Mouse (Mus musculus) hindbrain, embryonic 16.5 days (tissue): ENCODE results near the gene Lins1. TPM values are rescaled to one million over a fixed set of nuclear protein-coding genes. Genes with fewer than 3 reads are reported as not detected.

ENCODE experiments used
- ATAC-seq: fragments of 200-750 bp; cut with Nextera tagmentation; 2 replicates; pipeline ENCODE4 v1.8.0; 2017; ENCODE audit warnings: moderate TSS enrichment, moderate library complexity
- H3K27ac ChIP-seq: fragments of 300-500 bp; sonication (generic); 2 replicates; pipeline ENCODE4 v1.5.1; 2014; ENCODE audit warnings: low read depth, mild to moderate bottlenecking, control low read depth, low read length, moderate library complexity
- H3K27me3 ChIP-seq: fragments of 300-500 bp; sonication (generic); replicated peaks from 2 replicates; pipeline ENCODE4 v1.6.1; 2014; ENCODE audit warnings: low read length; ENCODE audit not compliant: control insufficient read depth, insufficient read depth
- H3K36me3 ChIP-seq: fragments of 300-500 bp; sonication (generic); 2 replicates; pipeline ENCODE4 v1.6.1; 2014; ENCODE audit warnings: mild to moderate bottlenecking, low read length, moderate library complexity, mixed read lengths; ENCODE audit not compliant: control insufficient read depth, insufficient read depth
- H3K4me1 ChIP-seq: fragments of 300-500 bp; sonication (generic); 2 replicates; pipeline ENCODE4 v1.6.1; 2014; ENCODE audit warnings: low read depth, low read length; ENCODE audit not compliant: control insufficient read depth, insufficient read depth
- H3K4me2 ChIP-seq: fragments of 300-500 bp; sonication (generic); 2 replicates; pipeline ENCODE4 v1.6.1; 2014; ENCODE audit warnings: mild to moderate bottlenecking, low read length, control low read depth, moderate library complexity
- H3K4me3 ChIP-seq: fragments of 300-500 bp; sonication (generic); 2 replicates; pipeline ENCODE4 v1.5.1; 2014; ENCODE audit warnings: mild to moderate bottlenecking, low read length, control low read depth, moderate library complexity
- H3K9ac ChIP-seq: fragments of 300-500 bp; sonication (generic); 2 replicates; pipeline ENCODE4 v1.6.1; 2014; ENCODE audit warnings: low read depth, mild to moderate bottlenecking, control low read depth, low read length, moderate library complexity
- H3K9me3 ChIP-seq: fragments of 300-500 bp; sonication (generic); 2 replicates; pipeline ENCODE4 v1.6.1; 2014; ENCODE audit warnings: mild to moderate bottlenecking, low read length, moderate library complexity; ENCODE audit not compliant: control insufficient read depth
- WGBS: fragments of 180-500 bp; shearing (Covaris S2); extraction: QIAGEN DNeasy Blood & Tissue Kit; methylation state at CpG from one replicate; pipeline ENCODE4 v1.1.7; 2014; 5-methylcytosine and 5-hydroxymethylcytosine counted together
- polyA plus RNA-seq: library from polyadenylated mRNA; unstranded; fragments of >200 nt; fragmentation: Nextera tagmentation; extraction: Ambion mirVana; gene quantifications from 2 replicates; pipeline ENCODE4 v1.2.1, GENCODE M21; 2015

Gene Lins1
- polyA plus RNA-seq, 1 experiment from 2014 or later = 16.2 TPM

DNA sequence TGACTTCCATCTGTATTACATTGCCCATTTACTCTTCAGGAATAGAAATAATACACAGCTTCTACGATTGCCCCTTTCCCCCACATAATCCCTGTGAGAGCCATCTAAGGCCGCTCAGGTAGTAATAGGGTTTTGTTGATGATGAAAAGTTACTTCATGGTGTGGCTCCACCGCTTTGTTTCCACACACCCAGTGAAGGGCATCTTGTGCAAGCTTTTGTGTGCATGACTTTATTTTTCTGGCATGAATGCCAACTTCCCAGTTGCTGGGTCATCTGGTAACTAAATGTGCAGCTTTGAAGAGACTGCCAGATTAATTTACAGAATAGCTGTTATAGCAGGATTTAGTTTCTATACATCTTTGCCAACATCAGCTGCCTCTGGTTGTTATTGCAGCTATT lies 14.9 kb downstream of the Lins1 start:
- Histone ChIP-seq H3K9me3 (0 out of 2 replicates have a peak, but pooled peaks cover 3% of the 10 kb centered on the region), H3K4me1 (no peaks in the 10 kb centered on the region), H3K36me3 (peaks cover 10% of the 10 kb centered on the region), H3K27me3 (no peaks in the 10 kb centered on the region), H3K9ac (no peak overlapping the region), H3K27ac (no peak overlapping the region), H3K4me2 (no peak overlapping the region), H3K4me3 (no peak overlapping the region)
- ATAC-seq = no peak
- WGBS = 91% methylated on average over 3 of the region's 3 CpGs

DNA sequence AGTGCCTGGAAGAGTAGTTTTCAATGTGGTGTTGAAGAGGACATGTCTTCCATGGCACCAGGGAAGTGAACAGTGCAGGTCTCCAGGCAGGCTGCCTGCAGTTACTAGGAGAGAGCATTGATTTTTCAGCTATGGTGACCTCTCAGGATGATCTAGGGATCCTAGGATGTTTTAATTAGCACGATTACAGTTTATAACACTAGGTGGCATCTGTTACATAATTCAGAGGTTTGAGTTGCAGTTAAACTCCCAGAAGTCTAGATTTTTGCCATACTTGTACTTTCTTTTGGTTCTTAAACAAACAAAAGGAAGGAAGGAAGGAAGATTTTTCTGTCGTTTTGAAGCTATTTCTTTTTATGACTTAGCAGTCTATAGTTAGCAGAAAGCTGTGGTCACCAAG lies 21.5 kb downstream of the Lins1 start:
- Histone ChIP-seq H3K27me3 (no peaks in the 10 kb centered on the region), H3K4me3 (no peak overlapping the region), H3K4me2 (no peak overlapping the region), H3K9ac (no peak overlapping the region), H3K9me3 (no peaks in the 10 kb centered on the region), H3K4me1 (no peaks in the 10 kb centered on the region), H3K36me3 (peaks cover 11% of the 10 kb centered on the region), H3K27ac (no peak overlapping the region)
- 58% methylated on average over 2 of the region's 2 CpGs for WGBS
- ATAC-seq = no peak

DNA sequence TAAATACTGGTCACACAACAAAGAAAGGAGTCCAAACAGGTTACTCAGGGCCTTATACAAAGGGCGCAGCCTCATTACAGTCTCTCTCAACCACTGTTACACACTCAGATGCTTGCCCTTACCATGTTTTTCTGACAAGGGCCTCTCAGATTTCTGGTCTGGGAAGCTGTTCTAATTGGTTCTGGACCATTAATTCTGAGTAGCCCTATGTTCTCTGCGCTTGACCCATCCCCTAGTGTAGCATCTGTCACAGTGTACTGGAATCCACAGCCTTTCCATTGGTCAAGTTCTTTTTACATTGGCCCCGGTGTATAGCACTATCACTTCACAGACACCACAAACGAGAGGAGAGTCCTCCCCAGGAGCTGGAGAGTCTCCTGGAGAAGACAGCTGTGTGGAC lies 34.8 kb downstream of the Lins1 start:
- H3K27ac ChIP-seq = no peak overlapping the region
- H3K4me1 ChIP-seq = no peaks in the 10 kb centered on the region
- H3K9ac ChIP-seq = no peak overlapping the region
- no peak for ATAC-seq
- no peaks in the 10 kb centered on the region for H3K27me3 ChIP-seq
- no peak overlapping the region for H3K4me2 ChIP-seq
- H3K9me3 ChIP-seq = 0 out of 2 replicates have a peak, but pooled peaks cover 2% of the 10 kb centered on the region
- H3K4me3 ChIP-seq = no peak overlapping the region
- no peaks in the 10 kb centered on the region; the same call in 1 of the 2 replicates for H3K36me3 ChIP-seq
- 73% methylated on average over 4 of the region's 4 CpGs for WGBS

DNA sequence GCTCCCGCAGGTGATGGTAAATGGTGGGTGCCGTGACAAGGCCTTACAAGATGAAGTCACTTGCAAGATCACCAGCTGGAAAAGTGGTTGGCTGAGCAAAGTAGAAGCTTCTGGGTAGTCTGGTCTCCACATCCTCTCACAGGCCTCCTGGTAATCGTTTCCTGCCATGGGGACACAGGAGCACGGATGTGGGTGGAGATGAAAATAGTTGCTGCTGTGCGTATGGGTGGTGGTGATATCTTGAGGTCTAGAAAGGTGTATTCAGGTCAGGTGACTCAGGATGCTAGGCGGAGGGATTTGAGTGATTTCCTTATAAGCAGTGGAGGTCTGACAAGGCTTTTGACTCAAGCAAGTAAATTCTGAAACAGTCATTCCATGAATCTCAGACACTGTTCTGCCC lies 35.3 kb downstream of the Lins1 start:
- H3K4me2 ChIP-seq = no peak overlapping the region
- no peak overlapping the region for H3K27ac ChIP-seq
- 91% methylated on average over 6 of the region's 6 CpGs for WGBS
- no peak overlapping the region for H3K4me3 ChIP-seq
- no peaks in the 10 kb centered on the region; the same call in 1 of the 2 replicates for H3K36me3 ChIP-seq
- ATAC-seq = no peak
- H3K9me3 ChIP-seq = 0 out of 2 replicates have a peak, but pooled peaks cover 2% of the 10 kb centered on the region
- no peaks in the 10 kb centered on the region for H3K4me1 ChIP-seq
- H3K27me3 ChIP-seq = no peaks in the 10 kb centered on the region
- no peak overlapping the region for H3K9ac ChIP-seq

DNA sequence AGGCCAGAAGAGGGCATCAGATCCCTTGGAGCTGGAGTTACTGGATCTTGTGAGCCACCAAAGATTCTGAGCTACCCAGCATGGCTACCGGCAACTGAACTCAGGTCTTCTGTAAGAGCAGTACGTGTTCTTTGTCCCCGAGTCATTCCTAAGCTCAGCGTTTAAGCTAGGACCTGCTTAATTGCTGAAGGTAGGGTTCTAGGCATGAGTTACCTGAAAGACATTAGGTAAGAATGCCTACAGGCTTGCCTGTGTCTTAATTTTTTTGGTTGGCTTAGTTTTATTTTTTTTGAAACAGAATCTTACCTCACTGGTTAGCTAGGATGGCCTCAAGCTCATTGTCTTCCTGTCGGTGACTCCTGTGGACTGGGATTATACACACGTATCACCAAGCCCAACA lies 38.4 kb downstream of the Lins1 start:
- 95% methylated on average over 6 of the region's 6 CpGs for WGBS
- Histone ChIP-seq H3K9me3 (no peaks in the 10 kb centered on the region), H3K4me1 (no peaks in the 10 kb centered on the region), H3K4me2 (no peak overlapping the region), H3K27me3 (no peaks in the 10 kb centered on the region), H3K9ac (no peak overlapping the region), H3K27ac (no peak overlapping the region), H3K4me3 (no peak overlapping the region), H3K36me3 (no peaks in the 10 kb centered on the region)
- no peak for ATAC-seq

DNA sequence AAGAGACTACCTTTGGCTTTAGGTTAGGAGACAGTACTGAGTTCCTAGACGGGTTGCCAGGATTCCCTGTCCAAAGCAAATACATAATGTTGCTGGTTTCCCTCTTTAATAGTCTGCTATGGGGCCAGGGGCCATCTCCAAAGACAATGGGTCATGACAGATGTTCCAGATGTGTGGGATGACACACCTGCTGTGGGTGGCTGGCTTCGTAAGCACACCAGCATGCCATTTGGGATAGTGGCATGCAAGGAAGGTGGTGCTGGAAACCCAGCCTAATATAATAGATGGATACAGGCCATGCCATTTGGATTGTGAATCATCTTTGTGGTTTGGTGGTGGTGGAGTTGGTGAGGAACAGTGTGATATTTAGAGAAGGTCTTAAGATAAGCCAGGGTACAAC lies 39.5 kb downstream of the Lins1 start:
- Histone ChIP-seq H3K9ac (no peak overlapping the region), H3K36me3 (no peaks in the 10 kb centered on the region), H3K4me1 (no peaks in the 10 kb centered on the region), H3K9me3 (no peaks in the 10 kb centered on the region), H3K4me2 (no peak overlapping the region), H3K27ac (no peak overlapping the region), H3K4me3 (no peak overlapping the region), H3K27me3 (no peaks in the 10 kb centered on the region)
- WGBS = 83% methylated on average over 2 of the region's 2 CpGs
- no peak for ATAC-seq

DNA sequence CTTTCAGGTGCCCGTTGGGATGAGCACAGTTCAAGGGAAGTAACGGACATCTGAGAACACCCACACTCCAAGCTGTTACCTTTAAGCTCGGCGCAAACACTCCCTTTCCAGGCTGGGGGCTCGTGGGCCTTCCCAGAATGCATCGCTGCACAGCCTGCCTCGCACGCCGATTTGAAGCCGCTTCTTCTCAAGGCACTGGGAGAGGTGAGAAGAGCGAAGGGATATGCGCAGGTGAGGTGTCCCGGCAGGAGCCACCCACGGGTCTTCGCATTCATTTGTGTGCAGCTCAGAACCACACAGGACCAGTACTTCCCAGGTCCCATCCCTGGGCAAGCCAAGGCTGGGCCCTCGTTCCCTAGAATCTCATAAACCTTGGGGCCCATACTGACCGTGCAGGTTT lies 43.7 kb downstream of the Lins1 start:
- Histone ChIP-seq H3K9me3 (no peaks in the 10 kb centered on the region), H3K4me2 (no peak overlapping the region), H3K4me3 (no peak overlapping the region), H3K4me1 (no peaks in the 10 kb centered on the region), H3K9ac (no peak overlapping the region), H3K27me3 (no peaks in the 10 kb centered on the region), H3K27ac (no peak overlapping the region), H3K36me3 (no peaks in the 10 kb centered on the region)
- ATAC-seq = no peak
- WGBS = 96% methylated on average over 17 of the region's 17 CpGs

DNA sequence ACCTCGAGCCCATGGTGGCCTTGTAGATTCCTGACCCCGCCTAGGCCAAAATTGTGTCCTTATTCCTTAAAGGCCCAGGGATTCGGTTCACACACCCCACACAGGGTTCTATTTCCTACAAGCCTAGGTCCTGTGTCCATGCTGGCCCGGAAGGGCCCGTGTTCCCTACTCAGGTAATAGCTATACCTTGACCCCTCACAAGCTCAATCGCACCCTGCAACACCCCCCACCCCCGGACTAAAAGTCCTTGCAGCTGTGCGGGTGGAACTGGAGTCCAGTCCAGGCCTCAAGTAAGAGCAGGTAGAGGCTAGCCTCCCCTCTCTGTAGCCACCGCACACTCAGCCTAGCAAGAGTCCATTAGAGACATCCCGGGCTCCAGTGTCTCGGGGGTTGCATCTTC lies 44.2 kb downstream of the Lins1 start:
- Histone ChIP-seq H3K27ac (no peak overlapping the region), H3K9ac (no peak overlapping the region), H3K9me3 (no peaks in the 10 kb centered on the region), H3K4me1 (no peaks in the 10 kb centered on the region), H3K4me2 (no peak overlapping the region), H3K36me3 (no peaks in the 10 kb centered on the region), H3K27me3 (no peaks in the 10 kb centered on the region), H3K4me3 (no peak overlapping the region)
- 93% methylated on average over 11 of the region's 11 CpGs for WGBS
- no peak for ATAC-seq

DNA sequence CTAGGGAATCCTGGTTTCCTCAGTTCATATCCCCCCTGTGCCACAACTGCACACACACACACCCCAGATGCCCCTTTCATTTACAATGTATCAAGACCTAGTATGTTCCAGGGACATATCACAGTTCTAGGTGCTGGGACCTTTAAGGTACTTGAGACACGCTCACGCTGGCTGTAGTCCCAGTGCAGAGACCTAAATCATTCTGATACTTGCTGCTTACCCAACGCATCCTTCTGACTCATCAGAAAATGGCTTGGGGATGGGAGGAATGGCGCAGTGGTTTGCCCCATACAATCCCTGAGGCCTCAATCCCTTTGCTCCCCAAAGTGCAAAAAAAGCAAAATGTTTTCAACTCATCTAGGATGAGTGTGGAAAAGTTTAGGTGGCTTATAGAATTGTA lies 44.8 kb downstream of the Lins1 start:
- H3K4me3 ChIP-seq = no peak overlapping the region
- no peaks in the 10 kb centered on the region for H3K36me3 ChIP-seq
- H3K27ac ChIP-seq = no peak overlapping the region
- no peak for ATAC-seq
- H3K27me3 ChIP-seq = no peaks in the 10 kb centered on the region
- WGBS = 97% methylated on average over 4 of the region's 4 CpGs
- H3K9me3 ChIP-seq = no peaks in the 10 kb centered on the region
- no peak overlapping the region for H3K9ac ChIP-seq
- no peaks in the 10 kb centered on the region for H3K4me1 ChIP-seq
- no peak overlapping the region for H3K4me2 ChIP-seq

DNA sequence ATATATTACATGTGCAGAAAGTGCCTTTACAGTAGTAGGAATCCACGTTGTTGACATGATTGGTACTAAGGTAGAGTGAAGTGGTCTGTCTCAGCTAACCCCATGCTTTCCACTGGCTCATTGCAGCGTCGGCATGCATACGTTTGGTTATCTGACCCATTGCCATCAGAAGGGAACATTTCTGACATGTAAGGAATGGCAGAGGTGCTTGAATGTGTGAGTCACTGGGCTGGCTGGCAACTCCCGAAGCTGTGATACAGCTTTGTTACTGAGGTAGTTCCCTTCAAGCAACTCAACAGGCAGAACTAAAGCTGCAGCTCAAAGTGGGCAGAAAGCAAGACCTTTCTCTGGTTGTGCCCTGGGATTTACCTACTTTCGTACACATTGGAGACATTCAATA lies 45.3 kb downstream of the Lins1 start:
- no peak for ATAC-seq
- no peaks in the 10 kb centered on the region for H3K27me3 ChIP-seq
- no peaks in the 10 kb centered on the region for H3K9me3 ChIP-seq
- no peak overlapping the region for H3K9ac ChIP-seq
- H3K4me2 ChIP-seq = no peak overlapping the region
- no peaks in the 10 kb centered on the region for H3K4me1 ChIP-seq
- no peak overlapping the region for H3K27ac ChIP-seq
- WGBS = 90% methylated on average over 6 of the region's 6 CpGs
- no peak overlapping the region for H3K4me3 ChIP-seq
- no peaks in the 10 kb centered on the region for H3K36me3 ChIP-seq
